Mouse (Mus musculus) lung, postnatal 14 days (tissue): ENCODE data around the gene Abraxas2.

Experiments used
- DNase-seq: peaks from one replicate; pipeline ENCODE4 v3.0.0; 2021

The Abraxas2 gene

GRCm38 (mm10) chr7:132859042-132859958 is at the start of gene Abraxas2:
TSS of gene Abraxas2 (plus strand) at chr7:132859225.
- DNase-seq = peak; percentile 91

DNA sequence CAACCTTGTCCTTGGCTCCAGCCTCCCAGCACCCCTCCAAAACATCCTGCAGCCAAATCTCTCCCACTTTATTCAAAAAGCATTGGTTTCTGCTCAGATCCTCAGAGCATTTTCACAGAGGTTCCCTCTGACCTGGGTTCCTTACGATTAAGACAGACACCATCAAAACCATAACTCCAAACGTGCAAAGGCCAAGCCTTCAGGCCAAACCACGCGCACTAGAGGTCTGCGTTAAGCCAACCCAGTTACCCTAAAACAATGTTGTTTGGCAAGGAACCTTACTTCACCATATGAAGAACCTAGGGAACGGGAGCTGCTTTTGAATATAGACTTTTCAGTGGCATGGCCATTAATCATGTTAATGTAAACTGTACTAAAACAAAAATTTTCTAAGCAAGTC is 49.3 kb upstream of the Abraxas2 start:
- DNase-seq = no peak

DNA sequence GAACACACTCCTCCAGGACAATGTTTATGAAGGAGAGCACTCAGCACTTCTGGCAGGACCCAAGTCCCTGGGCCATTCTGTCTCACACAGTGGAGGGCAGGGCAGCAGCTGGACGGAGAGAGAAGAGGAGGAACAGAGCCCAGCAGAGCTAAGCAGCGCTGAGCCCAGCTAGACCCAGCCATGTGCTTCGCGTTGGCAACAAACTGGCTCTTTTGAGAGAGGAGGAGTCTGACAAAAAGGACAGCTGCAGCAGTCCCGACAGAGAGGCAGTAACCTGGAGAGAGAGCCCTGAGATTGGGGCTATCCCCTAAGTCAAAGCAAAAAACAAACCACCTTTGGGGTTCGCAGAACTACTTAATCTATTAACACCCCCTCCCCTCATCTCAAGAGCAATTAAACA is 48.7 kb upstream of the Abraxas2 start:
- DNase-seq = peak; percentile 63

DNA sequence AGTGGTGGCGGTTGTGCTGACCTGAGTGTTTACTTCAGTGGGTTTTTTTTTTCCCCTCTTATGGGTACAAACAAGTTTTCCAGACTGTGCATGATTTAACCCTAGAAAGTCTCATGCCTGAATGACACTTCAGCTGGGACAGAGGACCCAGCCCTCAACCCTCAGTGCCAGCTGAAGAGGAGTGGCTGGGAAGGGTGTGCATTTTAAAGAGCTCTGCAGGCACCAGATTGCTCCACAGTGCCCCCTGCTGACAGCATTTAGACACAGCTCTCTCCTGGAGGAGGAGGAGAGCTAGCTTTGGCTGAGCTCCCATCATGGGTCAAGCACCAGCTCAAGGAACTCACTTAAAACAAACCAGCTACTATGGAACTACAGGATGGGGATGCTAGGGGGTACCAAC is 48.1 kb upstream of the Abraxas2 start:
- peak; percentile 96 for DNase-seq

DNA sequence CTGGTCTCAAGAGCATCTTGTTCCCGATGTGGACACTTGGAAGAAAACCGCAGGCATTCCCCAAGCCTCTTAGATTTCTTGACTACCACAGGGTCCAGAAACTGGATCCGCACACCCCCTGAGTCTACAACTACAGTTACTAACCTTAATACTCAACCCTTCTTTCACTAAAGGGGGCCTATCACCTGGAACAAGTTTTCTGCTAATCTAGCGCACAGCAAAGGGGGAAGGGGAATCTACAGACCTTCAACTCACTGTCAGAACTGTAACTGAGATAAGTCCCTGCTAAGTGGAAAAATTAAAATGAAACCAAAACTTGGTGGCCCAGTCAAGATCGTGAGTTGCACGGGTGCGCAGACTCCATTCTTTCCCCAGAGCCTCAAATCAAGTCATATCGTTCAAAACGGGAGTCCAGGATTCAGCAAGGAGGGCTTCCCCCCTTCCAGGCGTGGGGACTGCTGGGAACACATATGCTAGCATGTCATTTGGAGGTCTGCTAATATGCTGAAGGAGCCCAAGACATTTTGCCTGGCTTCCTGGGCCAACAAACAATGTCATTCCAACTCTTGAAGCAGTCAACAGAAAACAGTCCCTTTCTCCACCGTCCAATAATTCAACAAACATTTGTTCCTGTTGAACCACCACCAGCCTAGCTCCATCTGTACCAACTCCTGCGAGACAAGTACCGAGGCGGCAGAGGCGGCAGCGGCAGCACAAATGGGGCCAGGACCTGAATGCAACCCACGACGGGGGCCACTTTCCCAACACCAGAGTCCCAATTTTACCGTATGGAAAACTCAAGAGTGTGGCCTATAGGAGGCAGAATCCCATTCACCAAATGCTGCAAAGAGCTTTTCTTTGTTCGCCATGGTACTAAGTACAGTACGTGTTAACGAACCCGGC is 47.1 kb upstream of the Abraxas2 start:
- no peak for DNase-seq

DNA sequence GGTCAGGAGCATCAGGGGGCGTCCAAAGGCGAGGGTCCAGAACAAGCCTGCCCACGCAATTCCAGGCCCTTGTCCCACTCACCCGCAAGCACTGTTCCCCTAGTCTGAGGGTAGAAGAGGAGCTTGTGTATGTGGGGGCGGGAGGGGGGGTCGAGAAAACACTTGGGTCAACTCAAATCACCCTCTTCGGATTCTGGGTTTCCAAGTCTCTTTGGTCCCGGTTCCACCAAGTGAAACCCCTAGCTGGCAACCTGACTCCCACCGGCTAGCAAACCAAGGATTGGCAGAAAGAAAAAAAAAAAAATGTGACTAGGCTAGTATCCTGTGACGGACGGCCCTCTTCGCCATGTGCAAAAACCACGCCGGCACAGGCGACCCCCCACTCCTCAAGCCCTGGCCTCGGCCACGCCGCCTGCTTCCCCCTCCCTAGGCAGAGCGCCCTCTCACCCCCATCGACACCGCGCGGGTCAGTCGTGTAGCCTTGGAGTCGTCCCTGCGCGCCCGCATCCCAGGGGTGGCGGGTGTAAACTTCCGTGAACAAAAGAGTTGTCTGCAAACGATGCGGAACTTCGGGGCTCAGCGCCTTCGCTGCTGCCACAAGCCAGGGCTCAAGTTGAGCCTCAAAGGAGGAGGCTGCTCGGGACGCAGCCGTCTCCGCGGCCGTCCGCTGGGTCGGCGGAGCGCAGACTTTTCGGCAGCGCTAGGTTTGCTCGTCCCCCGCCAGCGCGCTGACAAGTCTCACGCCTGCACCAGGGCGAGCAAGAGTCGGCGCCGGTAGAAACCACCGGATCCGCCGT is 46.2 kb upstream of the Abraxas2 start:
- DNase-seq = peak; percentile 61

GRCm38 (mm10) chr7:132813416-132814088 is 45.5 kb upstream of the Abraxas2 start, which contains the start of gene Fam53b:
TSS of gene Fam53b (minus strand) at chr7:132813886.
- peak; percentile 74 for DNase-seq

GRCm38 (mm10) chr7:132814089-132814450 is 45.0 kb upstream of the Abraxas2 start:
- no peak for DNase-seq

DNA sequence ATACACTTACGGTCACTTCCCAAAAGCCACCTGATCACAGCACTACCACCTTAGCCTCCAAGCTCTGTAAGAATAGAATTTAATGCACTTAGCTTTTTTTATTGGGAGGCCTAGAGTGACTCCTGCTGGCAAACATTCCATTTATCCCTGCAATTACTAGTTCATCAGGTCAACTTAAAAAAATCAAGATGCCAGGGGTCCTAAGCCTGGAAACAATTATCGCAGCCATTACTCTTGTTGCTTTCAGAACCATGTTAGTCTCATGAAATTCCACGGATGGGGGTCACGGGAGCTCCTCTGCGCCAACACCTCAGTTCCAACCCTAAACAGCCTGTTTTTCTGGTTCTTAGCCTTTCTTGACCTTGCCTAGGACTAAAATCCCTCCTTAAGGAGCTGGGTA is 43.9 kb upstream of the Abraxas2 start:
- no peak for DNase-seq

GRCm38 (mm10) chr7:132816528-132816927 is 42.5 kb upstream of the Abraxas2 start:
- DNase-seq = no peak

- no peak for DNase-seq
Observed at GRCm38 (mm10) chr7:132817056-132817455, 42.0 kb upstream of the Abraxas2 start.

DNA sequence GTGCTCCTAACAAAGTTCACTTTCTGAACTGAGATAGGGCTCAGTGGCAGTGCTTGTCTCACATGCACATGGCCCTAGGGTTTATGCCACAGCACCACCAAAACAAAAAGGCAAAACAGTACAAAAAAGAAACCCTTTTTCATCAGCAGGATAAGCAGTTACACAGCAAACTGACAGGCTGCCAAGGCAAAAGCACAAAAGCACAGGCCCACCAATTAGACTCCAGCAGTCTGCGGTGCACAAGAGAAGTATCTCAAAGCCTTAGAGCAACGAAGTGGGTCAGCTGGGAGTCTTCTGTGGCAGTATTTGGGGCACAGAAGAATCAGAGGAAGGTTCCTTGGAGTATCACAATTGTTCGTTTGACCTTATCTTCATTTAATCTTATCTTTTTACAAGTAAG is 38.3 kb upstream of the Abraxas2 start:
- DNase-seq = no peak

DNA sequence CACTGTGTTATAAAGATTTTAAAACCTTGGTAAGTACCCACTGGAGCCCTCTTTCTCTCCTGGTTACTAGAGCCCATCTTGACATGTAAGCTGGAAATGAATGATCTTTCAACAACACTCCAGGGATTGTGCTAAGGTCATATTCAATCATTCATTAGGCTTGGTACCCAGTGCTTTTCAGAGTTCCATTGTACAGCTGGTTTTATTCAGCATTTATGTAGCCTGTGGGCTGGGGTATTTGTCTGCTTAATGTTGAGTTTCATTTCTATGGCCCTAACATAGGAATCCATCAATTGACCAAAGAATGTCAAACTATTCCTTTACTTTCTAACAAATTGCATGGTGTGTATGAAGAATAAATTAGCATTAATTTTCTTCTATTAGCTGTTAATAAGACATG is 35.2 kb upstream of the Abraxas2 start:
- no peak for DNase-seq

GRCm38 (mm10) chr7:132824346-132825022 is 34.5 kb upstream of the Abraxas2 start:
- DNase-seq = no peak

GRCm38 (mm10) chr7:132830955-132831354 is 28.1 kb upstream of the Abraxas2 start:
- DNase-seq = no peak

- DNase-seq = no peak
Observed at GRCm38 (mm10) chr7:132841287-132841686, 17.7 kb upstream of the Abraxas2 start.

DNA sequence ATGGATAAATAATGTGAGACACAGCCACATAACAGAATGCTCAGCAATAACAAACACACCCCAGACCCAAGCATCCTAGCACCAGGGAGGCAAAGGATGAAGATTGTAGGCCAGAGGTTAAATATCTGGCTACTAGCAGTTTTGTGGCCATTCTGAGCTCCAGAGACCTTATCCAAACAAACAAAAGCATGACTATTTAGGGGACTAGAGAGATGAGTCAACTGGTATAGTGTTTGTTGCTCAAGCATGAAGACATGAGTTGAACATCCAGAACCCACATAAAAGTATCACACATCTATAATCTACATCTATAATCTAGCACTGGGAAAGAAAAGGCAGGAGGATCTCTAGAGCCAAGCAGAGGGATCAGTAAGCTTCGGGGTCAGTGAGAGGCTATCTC is 16.6 kb upstream of the Abraxas2 start:
- DNase-seq = no peak

DNA sequence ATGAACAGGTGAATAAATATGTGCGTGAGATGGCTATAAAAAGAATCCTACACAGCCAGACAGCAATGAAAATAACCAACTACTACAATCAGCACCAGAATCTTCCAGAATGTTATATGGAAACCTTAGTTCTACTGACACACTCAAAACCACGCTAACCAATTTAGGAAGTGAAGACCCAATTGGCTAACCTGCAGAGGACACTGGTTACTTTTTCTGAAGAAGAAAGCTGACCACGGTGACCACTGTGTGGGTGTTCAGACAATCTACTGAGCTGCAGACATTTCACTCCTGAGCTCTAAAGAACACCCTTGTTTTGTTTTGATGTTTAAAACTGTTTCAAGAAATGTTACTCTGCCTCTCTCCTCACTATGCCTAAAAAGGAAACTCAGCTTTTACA is 15.9 kb upstream of the Abraxas2 start:
- no peak for DNase-seq

- peak; percentile 81 for DNase-seq
Observed at GRCm38 (mm10) chr7:132852173-132852844, 6.7 kb upstream of the Abraxas2 start, which contains the start of gene Eef1akmt2. TSS of gene Eef1akmt2 (minus strand) at chr7:132852673.

GRCm38 (mm10) chr7:132853361-132853760 is 5.7 kb upstream of the Abraxas2 start:
- no peak for DNase-seq

GRCm38 (mm10) chr7:132853946-132854345 is 5.1 kb upstream of the Abraxas2 start:
- no peak for DNase-seq
